Mouse (Mus musculus) neural tube, embryonic 15.5 days (tissue): ENCODE measurements at regions not wholly inside any gene's neighbourhood (a gene's known extent, or its start where the extent isn't known, plus 50 kb on each side); places are given as distances from the start of the nearest gene placed in this dataset.
A peak's percentile ranks its signal among the peaks of the same experiment; 100 is the strongest.

Source experiments
- ATAC-seq: fragments of 200-750 bp; cut with Nextera tagmentation; 2 replicates; pipeline ENCODE4 v1.8.0; 2017; ENCODE audit warnings: mild to moderate bottlenecking, moderate TSS enrichment, moderate library complexity; ENCODE audit not compliant: low FRiP score
- H3K27ac ChIP-seq: fragments of 300-500 bp; sonication (generic); replicated peaks from 2 replicates; pipeline ENCODE4 v1.5.1; 2015; ENCODE audit warnings: mild to moderate bottlenecking, inconsistent platforms
- H3K27me3 ChIP-seq: fragments of 300-500 bp; sonication (generic); replicated peaks from 2 replicates; pipeline ENCODE4 v1.6.1; 2015; ENCODE audit warnings: inconsistent platforms
- H3K36me3 ChIP-seq: fragments of 300-500 bp; sonication (generic); 2 replicates; pipeline ENCODE4 v1.6.1; 2015; ENCODE audit warnings: inconsistent platforms
- H3K4me1 ChIP-seq: fragments of 300-500 bp; sonication (generic); 2 replicates; pipeline ENCODE4 v1.6.1; 2015; ENCODE audit warnings: inconsistent platforms
- H3K4me2 ChIP-seq: fragments of 300-500 bp; sonication (generic); 2 replicates; pipeline ENCODE4 v1.6.1; 2015; ENCODE audit warnings: inconsistent platforms, mild to moderate bottlenecking, moderate library complexity
- H3K4me3 ChIP-seq: fragments of 300-500 bp; sonication (generic); replicated peaks from 2 replicates; pipeline ENCODE4 v1.5.1; 2015; ENCODE audit warnings: mild to moderate bottlenecking, inconsistent platforms
- H3K9ac ChIP-seq: fragments of 300-500 bp; sonication (generic); replicated peaks from 2 replicates; pipeline ENCODE4 v1.6.1; 2015; ENCODE audit warnings: mild to moderate bottlenecking, inconsistent platforms
- H3K9me3 ChIP-seq: fragments of 300-500 bp; sonication (generic); replicated peaks from 2 replicates; pipeline ENCODE4 v1.6.1; 2016; ENCODE audit warnings: inconsistent platforms
- WGBS: fragments of 180-500 bp; shearing (Covaris S2); methylation state at CpG from one replicate; pipeline ENCODE4 v1.1.7; 2015; ENCODE audit warnings: mixed read lengths; 5-methylcytosine and 5-hydroxymethylcytosine counted together

- H3K4me2 ChIP-seq = no peak overlapping the region
- no peaks in the 10 kb centered on the region for H3K36me3 ChIP-seq
- peak; percentile 53; the same call in 1 of the 2 replicates for ATAC-seq
- H3K9ac ChIP-seq = no peak overlapping the region
- H3K4me3 ChIP-seq = no peak overlapping the region
- 0 out of 2 replicates have a peak, but pooled peaks cover 2% of the 10 kb centered on the region for H3K27me3 ChIP-seq
- no peak overlapping the region for H3K27ac ChIP-seq
- 17% methylated on average over 5 of the region's 5 CpGs for WGBS
- peaks cover 25% of the 10 kb centered on the region for H3K4me1 ChIP-seq
- no peaks in the 10 kb centered on the region for H3K9me3 ChIP-seq
Measured at GRCm38 (mm10) chr2:178724228-178724627, 293.9 kb downstream of the Cdh26 start.

GRCm38 (mm10) chr2:178727930-178728793, 297.8 kb downstream of the Cdh26 start:
- H3K27ac ChIP-seq = no peak overlapping the region
- H3K4me3 ChIP-seq = no peak overlapping the region
- WGBS = 7% methylated on average over 17 of the region's 17 CpGs
- H3K4me2 ChIP-seq = peak overlapping the region; percentile 44
- ATAC-seq = peak; percentile 59; the same call in 1 of the 2 replicates
- H3K36me3 ChIP-seq = no peaks in the 10 kb centered on the region
- H3K9me3 ChIP-seq = no peaks in the 10 kb centered on the region
- H3K4me1 ChIP-seq = peaks cover 25% of the 10 kb centered on the region
- no peaks in the 10 kb centered on the region for H3K27me3 ChIP-seq
- no peak overlapping the region for H3K9ac ChIP-seq

GRCm38 (mm10) chr2:178728794-178729120, 298.4 kb downstream of the Cdh26 start:
- Histone ChIP-seq H3K9ac (no peak overlapping the region), H3K36me3 (no peaks in the 10 kb centered on the region), H3K27me3 (no peaks in the 10 kb centered on the region), H3K27ac (no peak overlapping the region), H3K9me3 (no peaks in the 10 kb centered on the region), H3K4me2 (peak overlapping the region; percentile 44), H3K4me1 (peaks cover 25% of the 10 kb centered on the region), H3K4me3 (no peak overlapping the region)
- no peak for ATAC-seq
- WGBS = 7% methylated on average over 7 of the region's 7 CpGs

- Histone ChIP-seq H3K9me3 (0 out of 2 replicates have a peak, but pooled peaks cover 3% of the 10 kb centered on the region), H3K4me3 (no peak overlapping the region), H3K4me1 (no peaks in the 10 kb centered on the region), H3K4me2 (no peak overlapping the region), H3K27me3 (no peaks in the 10 kb centered on the region), H3K27ac (no peak overlapping the region), H3K36me3 (no peaks in the 10 kb centered on the region), H3K9ac (no peak overlapping the region)
- no peak for ATAC-seq
- 18% methylated on average over 2 of the region's 2 CpGs for WGBS
Measured at GRCm38 (mm10) chr2:178735099-178735498, 304.8 kb downstream of the Cdh26 start.

- no peaks in the 10 kb centered on the region for H3K9me3 ChIP-seq
- ATAC-seq = no peak
- peaks cover 9% of the 10 kb centered on the region; the same call in 1 of the 2 replicates for H3K4me1 ChIP-seq
- no peak overlapping the region for H3K27ac ChIP-seq
- peaks cover 7% of the 10 kb centered on the region; the same call in 1 of the 2 replicates for H3K27me3 ChIP-seq
- no peak overlapping the region for H3K9ac ChIP-seq
- WGBS = 81% methylated on average over 4 of the region's 4 CpGs
- no peaks in the 10 kb centered on the region for H3K36me3 ChIP-seq
- no peak overlapping the region for H3K4me3 ChIP-seq
- no peak overlapping the region for H3K4me2 ChIP-seq
Measured at GRCm38 (mm10) chr2:178744617-178745016, 314.3 kb downstream of the Cdh26 start.

GRCm38 (mm10) chr2:178745296-178746015, 315.1 kb downstream of the Cdh26 start:
- Histone ChIP-seq H3K9me3 (no peaks in the 10 kb centered on the region), H3K9ac (no peak overlapping the region), H3K4me2 (no peak overlapping the region), H3K27ac (no peak overlapping the region), H3K27me3 (peaks cover 7% of the 10 kb centered on the region; the same call in 1 of the 2 replicates), H3K4me3 (no peak overlapping the region), H3K36me3 (no peaks in the 10 kb centered on the region), H3K4me1 (peaks cover 9% of the 10 kb centered on the region; the same call in 1 of the 2 replicates)
- ATAC-seq = no peak; the same call in 1 of the 2 replicates
- WGBS = 24% methylated on average over 14 of the region's 14 CpGs

GRCm38 (mm10) chr2:178751247-178751646, 320.9 kb downstream of the Cdh26 start:
- Histone ChIP-seq H3K36me3 (no peaks in the 10 kb centered on the region), H3K4me1 (no peaks in the 10 kb centered on the region), H3K4me2 (no peak overlapping the region), H3K27ac (no peak overlapping the region), H3K4me3 (no peak overlapping the region), H3K9me3 (no peaks in the 10 kb centered on the region), H3K9ac (no peak overlapping the region), H3K27me3 (no peaks in the 10 kb centered on the region)
- WGBS = 81% methylated on average over 1 of the region's 1 CpGs
- ATAC-seq = no peak

GRCm38 (mm10) chr2:178758366-178758765, 328.0 kb downstream of the Cdh26 start:
- no peak overlapping the region for H3K4me2 ChIP-seq
- H3K9me3 ChIP-seq = no peaks in the 10 kb centered on the region
- WGBS = 1% methylated on average over 2 of the region's 2 CpGs
- H3K27ac ChIP-seq = no peak overlapping the region
- no peak for ATAC-seq
- no peak overlapping the region for H3K4me3 ChIP-seq
- H3K9ac ChIP-seq = no peak overlapping the region
- no peaks in the 10 kb centered on the region for H3K36me3 ChIP-seq
- H3K27me3 ChIP-seq = no peaks in the 10 kb centered on the region
- no peaks in the 10 kb centered on the region for H3K4me1 ChIP-seq

- Histone ChIP-seq H3K27ac (no peak overlapping the region), H3K9ac (no peak overlapping the region), H3K4me3 (no peak overlapping the region), H3K9me3 (no peaks in the 10 kb centered on the region), H3K36me3 (no peaks in the 10 kb centered on the region), H3K4me2 (no peak overlapping the region), H3K4me1 (peaks cover 4% of the 10 kb centered on the region; the same call in 1 of the 2 replicates), H3K27me3 (no peaks in the 10 kb centered on the region)
- 70% methylated on average over 4 of the region's 4 CpGs for WGBS
- no peak for ATAC-seq
Measured at GRCm38 (mm10) chr2:178768526-178768925, 338.2 kb downstream of the Cdh26 start.

- Histone ChIP-seq H3K4me1 (peaks cover 4% of the 10 kb centered on the region; the same call in 1 of the 2 replicates), H3K4me2 (no peak overlapping the region), H3K27me3 (no peaks in the 10 kb centered on the region), H3K36me3 (no peaks in the 10 kb centered on the region), H3K27ac (no peak overlapping the region), H3K9ac (no peak overlapping the region), H3K9me3 (no peaks in the 10 kb centered on the region), H3K4me3 (no peak overlapping the region)
- WGBS = 81% methylated on average over 4 of the region's 4 CpGs
- no peak for ATAC-seq
Measured at GRCm38 (mm10) chr2:178769001-178769400, 338.7 kb downstream of the Cdh26 start.

GRCm38 (mm10) chr2:178771435-178771834, 341.1 kb downstream of the Cdh26 start:
- Histone ChIP-seq H3K4me1 (peaks cover 4% of the 10 kb centered on the region; the same call in 1 of the 2 replicates), H3K27ac (no peak overlapping the region), H3K27me3 (no peaks in the 10 kb centered on the region), H3K9me3 (no peaks in the 10 kb centered on the region), H3K4me3 (no peak overlapping the region), H3K9ac (no peak overlapping the region), H3K36me3 (no peaks in the 10 kb centered on the region), H3K4me2 (no peak overlapping the region)
- 21% methylated on average over 1 of the region's 1 CpGs for WGBS
- ATAC-seq = peak; percentile 55; the same call in 1 of the 2 replicates

GRCm38 (mm10) chr2:178771881-178772280, 341.6 kb downstream of the Cdh26 start:
- WGBS = 94% methylated on average over 3 of the region's 3 CpGs
- Histone ChIP-seq H3K9ac (no peak overlapping the region), H3K36me3 (no peaks in the 10 kb centered on the region), H3K4me2 (no peak overlapping the region), H3K4me3 (no peak overlapping the region), H3K27ac (no peak overlapping the region), H3K27me3 (no peaks in the 10 kb centered on the region), H3K9me3 (no peaks in the 10 kb centered on the region), H3K4me1 (peaks cover 4% of the 10 kb centered on the region; the same call in 1 of the 2 replicates)
- ATAC-seq = no peak
